Mouse (Mus musculus): ENCODE results near the gene Zfp292. TPM values are rescaled to one million over a fixed set of nuclear protein-coding genes. Genes with fewer than 3 reads are reported as not detected.
A peak's percentile ranks its signal among the peaks of the same experiment; 100 is the strongest.
"Not testable (repeated sequence)": the region's sequence is repeated elsewhere in the genome, so short reads cannot be mapped to it uniquely, and the experiment has no call there.

Zfp292 gene
- polyA plus RNA-seq, 1 experiment from 2014 or later, result 28.9 TPM

DNA sequence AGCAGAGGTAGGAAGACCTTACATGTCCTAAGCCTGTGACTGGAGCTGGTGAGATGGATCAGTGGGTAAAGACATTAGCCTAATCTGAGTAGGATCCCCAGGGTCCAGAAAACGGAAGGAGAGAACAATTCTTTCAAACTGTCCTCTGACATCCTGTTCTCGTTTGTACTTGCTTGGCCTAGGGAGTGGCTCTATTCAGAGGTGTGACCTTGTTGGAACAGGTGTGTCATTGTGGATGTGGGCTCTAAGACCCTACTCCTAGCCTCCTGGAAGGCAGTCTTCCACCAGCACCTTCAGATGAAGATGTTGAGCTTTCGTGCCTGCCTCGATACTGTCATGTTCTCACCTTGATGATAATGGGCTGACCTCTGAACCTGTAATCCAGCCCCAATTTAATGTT, 23.4 kb upstream of the Zfp292 start:
- ATAC-seq (ENCODE audit: insufficient number of reproducible peaks, insufficient read depth, low FRiP score, low read depth), result no peak

DNA sequence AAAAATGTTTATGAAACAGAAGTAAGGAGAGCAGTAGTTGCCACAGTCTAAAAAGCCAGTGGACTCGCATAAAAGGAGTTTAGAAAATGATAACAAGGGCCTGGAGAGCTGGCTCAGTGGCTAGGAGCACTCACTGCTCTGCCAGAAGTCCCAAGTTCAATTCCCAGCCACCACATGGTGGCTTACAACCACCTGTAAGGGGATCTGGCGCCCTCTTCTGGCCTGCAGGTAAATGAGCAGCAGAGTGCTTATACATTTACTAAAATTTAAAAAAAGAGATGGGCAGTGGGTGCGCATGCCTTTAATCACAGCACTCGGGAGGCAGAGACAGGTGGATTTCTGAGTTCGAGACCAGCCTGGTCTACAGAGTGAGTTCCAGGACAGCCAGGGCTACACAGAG, 22.6 kb upstream of the Zfp292 start:
- WGBS, result 66% methylated on average over 5 of the region's 5 CpGs
- no peak overlapping the region for H3K4me3 ChIP-seq (ENCODE audit: low read depth, low read length)
- no peaks in the 10 kb centered on the region for H3K36me3 ChIP-seq (ENCODE audit: control insufficient read depth, insufficient read depth, low read length)
- H3K4me2 ChIP-seq (replicated peaks; ENCODE audit: low read depth, low read length), result no peak overlapping the region
- no peak overlapping the region for H3K27ac ChIP-seq (ENCODE audit: low read length)
- no peak for ATAC-seq (ENCODE audit: insufficient number of reproducible peaks, insufficient read depth, low FRiP score, low read depth)
- no peaks in the 10 kb centered on the region for H3K27me3 ChIP-seq (ENCODE audit: control insufficient read depth, insufficient read depth, low read length)
- no peak overlapping the region for H3K9ac ChIP-seq (replicated peaks; ENCODE audit: low read depth, low read length)
- no peaks in the 10 kb centered on the region for H3K9me3 ChIP-seq (ENCODE audit: control insufficient read depth, low read depth, low read length)
- H3K4me1 ChIP-seq (ENCODE audit: control insufficient read depth, insufficient read depth, low read length), result no peaks in the 10 kb centered on the region

More for the DNA sequence above, 23.4 kb upstream of the Zfp292 start:
- no peaks in the 10 kb centered on the region for H3K9me3 ChIP-seq (ENCODE audit: control insufficient read depth, low read depth, low read length)
- H3K27me3 ChIP-seq (ENCODE audit: control insufficient read depth, insufficient read depth, low read length), result no peaks in the 10 kb centered on the region
- H3K27ac ChIP-seq (ENCODE audit: low read length), result no peak overlapping the region
- no peaks in the 10 kb centered on the region for H3K36me3 ChIP-seq (ENCODE audit: control insufficient read depth, insufficient read depth, low read length)
- H3K4me2 ChIP-seq (replicated peaks; ENCODE audit: low read depth, low read length), result no peak overlapping the region
- no peak overlapping the region for H3K9ac ChIP-seq (replicated peaks; ENCODE audit: low read depth, low read length)
- 71% methylated on average over 4 of the region's 4 CpGs for WGBS
- no peak overlapping the region for H3K4me3 ChIP-seq (ENCODE audit: low read depth, low read length)
- H3K4me1 ChIP-seq (ENCODE audit: control insufficient read depth, insufficient read depth, low read length), result no peaks in the 10 kb centered on the region

DNA sequence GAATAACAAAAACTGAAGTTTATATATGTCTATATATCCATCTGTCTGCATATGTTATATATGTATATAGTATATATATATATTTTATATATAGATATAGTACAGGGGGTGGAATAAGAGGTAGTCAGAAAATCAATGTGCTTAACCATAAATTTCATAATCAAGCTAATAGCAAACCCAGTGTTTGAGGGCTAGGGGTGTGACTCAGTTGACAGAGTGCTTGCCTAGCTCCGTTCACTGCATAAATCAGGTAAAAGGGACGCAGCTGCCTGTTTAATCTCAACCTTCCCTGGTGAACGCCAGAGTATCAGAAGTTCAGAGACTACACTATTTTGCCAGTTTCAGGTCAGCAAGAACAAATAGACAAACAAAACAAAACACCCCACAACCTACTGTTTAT, 18.8 kb upstream of the Zfp292 start:
- not testable (repeated sequence) for H3K27me3 ChIP-seq (ENCODE audit: control insufficient read depth, insufficient read depth, low read length); H3K9me3 ChIP-seq (ENCODE audit: control insufficient read depth, low read depth, low read length); H3K4me1 ChIP-seq (ENCODE audit: control insufficient read depth, insufficient read depth, low read length); H3K4me2 ChIP-seq (replicated peaks; ENCODE audit: low read depth, low read length); ATAC-seq (ENCODE audit: insufficient number of reproducible peaks, insufficient read depth, low FRiP score, low read depth); H3K4me3 ChIP-seq (ENCODE audit: low read depth, low read length); H3K27ac ChIP-seq (ENCODE audit: low read length); H3K9ac ChIP-seq (replicated peaks; ENCODE audit: low read depth, low read length); H3K36me3 ChIP-seq (ENCODE audit: control insufficient read depth, insufficient read depth, low read length)
- 34% methylated on average over 3 of the region's 3 CpGs for WGBS

- ATAC-seq (ENCODE audit: insufficient number of reproducible peaks, insufficient read depth, low FRiP score, low read depth), result no peak
- H3K27ac ChIP-seq (ENCODE audit: low read length), result no peak overlapping the region
- no peak overlapping the region for H3K9ac ChIP-seq (replicated peaks; ENCODE audit: low read depth, low read length)
- H3K4me1 ChIP-seq (ENCODE audit: control insufficient read depth, insufficient read depth, low read length), result no peaks in the 10 kb centered on the region
- no peak overlapping the region for H3K4me3 ChIP-seq (ENCODE audit: low read depth, low read length)
- H3K27me3 ChIP-seq (ENCODE audit: control insufficient read depth, insufficient read depth, low read length), result no peaks in the 10 kb centered on the region
- no peak overlapping the region for H3K4me2 ChIP-seq (replicated peaks; ENCODE audit: low read depth, low read length)
- H3K9me3 ChIP-seq (ENCODE audit: control insufficient read depth, low read depth, low read length), result no peaks in the 10 kb centered on the region
- H3K36me3 ChIP-seq (ENCODE audit: control insufficient read depth, insufficient read depth, low read length), result no peaks in the 10 kb centered on the region
- WGBS, result 65% methylated on average over 4 of the region's 4 CpGs
These were observed 18.4 kb upstream of the Zfp292 start for GRCm38 (mm10) chr4:34901166-34901565.

DNA sequence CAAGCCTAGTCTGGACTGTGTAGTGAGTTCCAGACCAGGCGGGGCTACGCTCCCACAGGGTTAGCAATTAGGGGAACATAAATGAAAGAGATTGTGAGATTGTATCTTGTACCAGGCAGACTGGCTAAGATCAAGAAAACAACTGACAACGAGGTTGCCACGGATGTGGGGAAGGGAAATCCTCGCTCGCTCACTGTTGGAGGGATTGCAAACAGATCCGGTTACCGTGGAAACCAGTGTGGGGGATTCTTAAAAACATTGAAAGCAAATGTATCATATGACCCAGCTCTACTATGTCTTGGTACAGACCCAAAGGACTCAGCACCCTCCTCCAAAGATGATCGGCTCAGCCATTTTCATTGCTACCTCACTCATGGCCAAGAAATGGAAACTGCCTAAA, 17.4 kb upstream of the Zfp292 start:
- WGBS, result 42% methylated on average over 9 of the region's 9 CpGs
- H3K9me3 ChIP-seq (ENCODE audit: control insufficient read depth, low read depth, low read length), result no peaks in the 10 kb centered on the region

DNA sequence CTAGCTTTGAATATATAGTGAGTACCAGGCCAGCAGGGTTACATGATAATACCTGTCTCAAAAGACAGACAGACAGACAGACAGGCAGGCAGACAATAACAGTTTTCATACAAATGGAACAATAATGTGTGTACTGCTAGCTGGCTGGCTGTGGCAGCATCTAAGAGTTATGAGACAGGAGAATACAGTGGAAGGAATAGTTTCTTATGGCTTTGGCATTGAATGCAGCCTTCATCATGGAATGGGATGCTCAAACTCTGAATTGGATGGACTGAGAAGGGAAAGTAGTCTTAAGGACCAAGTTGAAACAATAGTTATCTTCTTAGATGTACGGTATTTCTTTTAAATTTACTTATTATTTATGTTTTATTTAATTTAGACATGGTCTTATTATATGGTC, 16.6 kb upstream of the Zfp292 start:
- 85% methylated on average over 1 of the region's 1 CpGs for WGBS
- no peaks in the 10 kb centered on the region for H3K27me3 ChIP-seq (ENCODE audit: control insufficient read depth, insufficient read depth, low read length)
- H3K4me2 ChIP-seq (replicated peaks; ENCODE audit: low read depth, low read length), result no peak overlapping the region
- no peak for ATAC-seq (ENCODE audit: insufficient number of reproducible peaks, insufficient read depth, low FRiP score, low read depth)
- H3K4me1 ChIP-seq (ENCODE audit: control insufficient read depth, insufficient read depth, low read length), result no peaks in the 10 kb centered on the region
- H3K9me3 ChIP-seq (ENCODE audit: control insufficient read depth, low read depth, low read length), result no peaks in the 10 kb centered on the region
- no peak overlapping the region for H3K27ac ChIP-seq (ENCODE audit: low read length)
- H3K4me3 ChIP-seq (ENCODE audit: low read depth, low read length), result no peak overlapping the region
- H3K36me3 ChIP-seq (ENCODE audit: control insufficient read depth, insufficient read depth, low read length), result no peaks in the 10 kb centered on the region
- H3K9ac ChIP-seq (replicated peaks; ENCODE audit: low read depth, low read length), result no peak overlapping the region

More for the DNA sequence above, 17.4 kb upstream of the Zfp292 start:
- Histone ChIP-seq H3K27ac (ENCODE audit: low read length) (no peak overlapping the region), H3K9ac (replicated peaks; ENCODE audit: low read depth, low read length) (no peak overlapping the region), H3K27me3 (ENCODE audit: control insufficient read depth, insufficient read depth, low read length) (no peaks in the 10 kb centered on the region), H3K36me3 (ENCODE audit: control insufficient read depth, insufficient read depth, low read length) (no peaks in the 10 kb centered on the region), H3K4me2 (replicated peaks; ENCODE audit: low read depth, low read length) (no peak overlapping the region), H3K4me1 (ENCODE audit: control insufficient read depth, insufficient read depth, low read length) (no peaks in the 10 kb centered on the region), H3K4me3 (ENCODE audit: low read depth, low read length) (no peak overlapping the region)
- peak; percentile 42; the same call in 1 of the 2 replicates for ATAC-seq (ENCODE audit: insufficient number of reproducible peaks, insufficient read depth, low FRiP score, low read depth)

DNA sequence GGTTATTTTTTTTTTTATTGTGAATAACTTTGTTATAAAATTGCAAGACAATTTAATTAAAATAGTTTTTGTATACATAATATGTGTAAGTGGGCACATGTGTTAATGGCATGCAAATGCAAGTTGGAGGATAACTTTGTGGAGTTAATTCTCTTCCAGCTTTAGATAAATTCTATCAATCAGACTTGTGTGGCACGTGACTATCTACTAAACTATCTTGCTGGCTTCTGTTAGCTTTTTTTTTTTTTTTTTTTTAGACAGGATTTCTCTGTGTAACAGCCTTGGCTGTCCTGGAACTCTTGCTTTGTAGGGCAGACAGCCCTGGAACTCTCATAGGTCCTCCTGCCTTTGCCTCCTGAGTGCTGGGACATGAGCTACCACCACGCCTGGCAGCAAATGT, 15.7 kb upstream of the Zfp292 start:
- H3K36me3 ChIP-seq (ENCODE audit: control insufficient read depth, insufficient read depth, low read length), result no peaks in the 10 kb centered on the region
- no peak for ATAC-seq (ENCODE audit: insufficient number of reproducible peaks, insufficient read depth, low FRiP score, low read depth)
- 64% methylated on average over 2 of the region's 2 CpGs for WGBS

GRCm38 (mm10) chr4:34893479-34893878, 10.7 kb upstream of the Zfp292 start, which contains the start of gene Cga:
TSS of gene Cga (plus strand) at chr4:34893779.
- H3K36me3 ChIP-seq (ENCODE audit: control insufficient read depth, insufficient read depth, low read length), result no peaks in the 10 kb centered on the region
- H3K27ac ChIP-seq (ENCODE audit: low read length), result no peak within 1 kb of the TSS
- H3K4me2 ChIP-seq (replicated peaks; ENCODE audit: low read depth, low read length), result no peak within 1 kb of the TSS
- H3K4me3 ChIP-seq (ENCODE audit: low read depth, low read length), result no peak within 1 kb of the TSS
- H3K9ac ChIP-seq (replicated peaks; ENCODE audit: low read depth, low read length), result no peak within 1 kb of the TSS
- no peak for ATAC-seq (ENCODE audit: insufficient number of reproducible peaks, insufficient read depth, low FRiP score, low read depth)
- 0 out of 2 replicates have a peak, but pooled peaks cover 3% of the 10 kb centered on the region for H3K4me1 ChIP-seq (ENCODE audit: control insufficient read depth, insufficient read depth, low read length)
- no peaks in the 10 kb centered on the region for H3K9me3 ChIP-seq (ENCODE audit: control insufficient read depth, low read depth, low read length)
- 89% methylated on average over 1 of the region's 1 CpGs for WGBS
- H3K27me3 ChIP-seq (ENCODE audit: control insufficient read depth, insufficient read depth, low read length), result no peaks in the 10 kb centered on the region

More for the DNA sequence above, 15.7 kb upstream of the Zfp292 start:
- H3K4me2 ChIP-seq (replicated peaks; ENCODE audit: low read depth, low read length), result no peak overlapping the region
- no peak overlapping the region for H3K4me3 ChIP-seq (ENCODE audit: low read depth, low read length)
- H3K27me3 ChIP-seq (ENCODE audit: control insufficient read depth, insufficient read depth, low read length), result no peaks in the 10 kb centered on the region
- no peaks in the 10 kb centered on the region for H3K9me3 ChIP-seq (ENCODE audit: control insufficient read depth, low read depth, low read length)
- H3K9ac ChIP-seq (replicated peaks; ENCODE audit: low read depth, low read length), result no peak overlapping the region
- H3K27ac ChIP-seq (ENCODE audit: low read length), result no peak overlapping the region
- no peaks in the 10 kb centered on the region for H3K4me1 ChIP-seq (ENCODE audit: control insufficient read depth, insufficient read depth, low read length)

DNA sequence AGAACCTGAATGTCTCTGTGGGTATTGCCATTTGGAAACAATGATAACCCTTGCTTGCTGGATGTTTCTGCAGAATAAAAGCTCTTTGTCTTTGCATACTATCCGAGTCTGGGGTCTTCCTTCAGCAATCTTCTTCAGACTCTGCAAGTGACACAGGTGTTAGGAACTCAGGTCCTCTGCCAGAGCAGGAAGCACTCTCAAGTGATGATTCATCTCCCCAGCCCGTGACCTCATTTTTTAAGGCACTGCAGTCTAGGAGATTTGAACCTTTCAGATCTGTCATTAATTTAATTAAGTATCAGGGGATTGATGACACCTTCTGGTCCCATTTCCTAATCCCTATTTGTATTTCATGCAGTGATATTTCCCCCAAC, 7.0 kb upstream of the Zfp292 start:
- H3K36me3 ChIP-seq (ENCODE audit: control insufficient read depth, insufficient read depth, low read length), result no peaks in the 10 kb centered on the region
- no peaks in the 10 kb centered on the region for H3K27me3 ChIP-seq (ENCODE audit: control insufficient read depth, insufficient read depth, low read length)
- no peak overlapping the region for H3K4me2 ChIP-seq (replicated peaks; ENCODE audit: low read depth, low read length)
- no peaks in the 10 kb centered on the region for H3K9me3 ChIP-seq (ENCODE audit: control insufficient read depth, low read depth, low read length)
- ATAC-seq (ENCODE audit: insufficient number of reproducible peaks, insufficient read depth, low FRiP score, low read depth), result no peak
- no peak overlapping the region for H3K27ac ChIP-seq (ENCODE audit: low read length)
- 18% methylated on average over 2 of the region's 2 CpGs for WGBS
- no peak overlapping the region for H3K4me3 ChIP-seq (ENCODE audit: low read depth, low read length)
- peaks cover 6% of the 10 kb centered on the region; the same call in 1 of the 2 replicates for H3K4me1 ChIP-seq (ENCODE audit: control insufficient read depth, insufficient read depth, low read length)
- no peak overlapping the region for H3K9ac ChIP-seq (replicated peaks; ENCODE audit: low read depth, low read length)
